Mouse (Mus musculus): ENCODE results near the gene Ttll9. TPM values are rescaled to one million over a fixed set of nuclear protein-coding genes. Genes with fewer than 3 reads are reported as not detected.

The Ttll9 gene
- polyA plus RNA-seq, 1 experiment from 2014 or later: 0.18 TPM

- TF ChIP-seq EP300 (IDR thresholded peaks at IDR 0.05; ENCODE audit: low read depth) (no peak), CTCF (IDR thresholded peaks at IDR 0.05; ENCODE audit: low read depth) (no peak)
- DNase-seq: no peak
- 56% methylated on average over 6 of the region's 7 CpGs for WGBS (ENCODE audit: insufficient replicate concordance)
- Histone ChIP-seq H3K36me3 (replicated peaks; ENCODE audit: insufficient read depth, low read length) (no peaks in the 10 kb centered on the region), H3K4me1 (ENCODE audit: insufficient read depth) (peaks cover 6% of the 10 kb centered on the region; the same call in 1 of the 2 replicates), H3K4me3 (ENCODE audit: low read depth, low read length) (no peak overlapping the region), H3K27ac (ENCODE audit: low read depth) (no peak overlapping the region), H3K9ac (replicated peaks) (no peak overlapping the region), H3K4me2 (ENCODE audit: low read depth, low read length) (no peak overlapping the region), H3K27me3 (ENCODE audit: insufficient read depth, low read length) (no peaks in the 10 kb centered on the region), H3K9me3 (ENCODE audit: low read length) (no peaks in the 10 kb centered on the region)
- no peak for ATAC-seq
Measured at GRCm38 (mm10) chr2:152922376-152922775, 39.9 kb upstream of the Ttll9 start.

- peaks cover 6% of the 10 kb centered on the region; the same call in 1 of the 2 replicates for H3K4me1 ChIP-seq (ENCODE audit: insufficient read depth)
- H3K36me3 ChIP-seq (replicated peaks; ENCODE audit: insufficient read depth, low read length): no peaks in the 10 kb centered on the region
- H3K27ac ChIP-seq (ENCODE audit: low read depth): no peak overlapping the region
- no peak overlapping the region for H3K9ac ChIP-seq (replicated peaks)
- TF ChIP-seq CTCF (IDR thresholded peaks at IDR 0.05; ENCODE audit: low read depth) (no peak), EP300 (IDR thresholded peaks at IDR 0.05; ENCODE audit: low read depth) (no peak)
- ATAC-seq (no peak), DNase-seq (no peak)
- H3K9me3 ChIP-seq (ENCODE audit: low read length): no peaks in the 10 kb centered on the region
- no peak overlapping the region for H3K4me3 ChIP-seq (ENCODE audit: low read depth, low read length)
- H3K4me2 ChIP-seq (ENCODE audit: low read depth, low read length): no peak overlapping the region
- 76% methylated on average over 3 of the region's 3 CpGs for WGBS (ENCODE audit: insufficient replicate concordance)
- no peaks in the 10 kb centered on the region for H3K27me3 ChIP-seq (ENCODE audit: insufficient read depth, low read length)
Measured at GRCm38 (mm10) chr2:152923621-152924020, 38.7 kb upstream of the Ttll9 start.

- TF ChIP-seq EP300 (IDR thresholded peaks at IDR 0.05; ENCODE audit: low read depth) (no peak), CTCF (IDR thresholded peaks at IDR 0.05; ENCODE audit: low read depth) (no peak)
- H3K27ac ChIP-seq (ENCODE audit: low read depth): no peak overlapping the region
- H3K4me3 ChIP-seq (ENCODE audit: low read depth, low read length): no peak overlapping the region
- 64% methylated on average over 8 of the region's 8 CpGs for WGBS (ENCODE audit: insufficient replicate concordance)
- H3K27me3 ChIP-seq (ENCODE audit: insufficient read depth, low read length): no peaks in the 10 kb centered on the region
- DNase-seq (no peak), ATAC-seq (no peak)
- H3K9me3 ChIP-seq (ENCODE audit: low read length): no peaks in the 10 kb centered on the region
- peaks cover 6% of the 10 kb centered on the region; the same call in 1 of the 2 replicates for H3K4me1 ChIP-seq (ENCODE audit: insufficient read depth)
- H3K9ac ChIP-seq (replicated peaks): no peak overlapping the region
- no peak overlapping the region for H3K4me2 ChIP-seq (ENCODE audit: low read depth, low read length)
- H3K36me3 ChIP-seq (replicated peaks; ENCODE audit: insufficient read depth, low read length): no peaks in the 10 kb centered on the region
Measured at GRCm38 (mm10) chr2:152924128-152924527, 38.2 kb upstream of the Ttll9 start.

- no peak for DNase-seq
- no peak overlapping the region for H3K9ac ChIP-seq (replicated peaks)
- 47% methylated on average over 5 of the region's 5 CpGs for WGBS (ENCODE audit: insufficient replicate concordance)
- TF ChIP-seq CTCF (IDR thresholded peaks at IDR 0.05; ENCODE audit: low read depth) (no peak), EP300 (IDR thresholded peaks at IDR 0.05; ENCODE audit: low read depth) (no peak)
- H3K36me3 ChIP-seq (replicated peaks; ENCODE audit: insufficient read depth, low read length): no peaks in the 10 kb centered on the region
- no peak for ATAC-seq
- H3K9me3 ChIP-seq (ENCODE audit: low read length): no peaks in the 10 kb centered on the region
- no peaks in the 10 kb centered on the region for H3K27me3 ChIP-seq (ENCODE audit: insufficient read depth, low read length)
- no peak overlapping the region for H3K4me2 ChIP-seq (ENCODE audit: low read depth, low read length)
- peaks cover 6% of the 10 kb centered on the region; the same call in 1 of the 2 replicates for H3K4me1 ChIP-seq (ENCODE audit: insufficient read depth)
- H3K27ac ChIP-seq (ENCODE audit: low read depth): no peak overlapping the region
- H3K4me3 ChIP-seq (ENCODE audit: low read depth, low read length): no peak overlapping the region
Measured at GRCm38 (mm10) chr2:152924543-152924942, 37.7 kb upstream of the Ttll9 start.

GRCm38 (mm10) chr2:152925189-152925872, 37.0 kb upstream of the Ttll9 start:
- no peaks in the 10 kb centered on the region for H3K9me3 ChIP-seq (ENCODE audit: low read length)
- no peak overlapping the region for H3K4me2 ChIP-seq (ENCODE audit: low read depth, low read length)
- DNase-seq (peak; percentile 37), ATAC-seq (peak; percentile 55; the same call in 1 of the 2 replicates)
- H3K36me3 ChIP-seq (replicated peaks; ENCODE audit: insufficient read depth, low read length): no peaks in the 10 kb centered on the region
- peaks cover 6% of the 10 kb centered on the region; the same call in 1 of the 2 replicates for H3K4me1 ChIP-seq (ENCODE audit: insufficient read depth)
- WGBS (ENCODE audit: insufficient replicate concordance): 50% methylated on average over 11 of the region's 11 CpGs
- H3K4me3 ChIP-seq (ENCODE audit: low read depth, low read length): no peak overlapping the region
- 0 out of 2 replicates have a peak overlapping the region, but pooled peaks have one; percentile 5 for H3K9ac ChIP-seq (replicated peaks)
- no peaks in the 10 kb centered on the region for H3K27me3 ChIP-seq (ENCODE audit: insufficient read depth, low read length)
- TF ChIP-seq CTCF (IDR thresholded peaks at IDR 0.05; ENCODE audit: low read depth): no peak
- no peak for TF ChIP-seq EP300 (IDR thresholded peaks at IDR 0.05; ENCODE audit: low read depth)
- H3K27ac ChIP-seq (ENCODE audit: low read depth): peak overlapping the region; percentile 76

- Histone ChIP-seq H3K4me2 (ENCODE audit: low read depth, low read length) (no peak overlapping the region), H3K9me3 (ENCODE audit: low read length) (no peaks in the 10 kb centered on the region), H3K36me3 (replicated peaks; ENCODE audit: insufficient read depth, low read length) (no peaks in the 10 kb centered on the region), H3K4me1 (ENCODE audit: insufficient read depth) (peaks cover 6% of the 10 kb centered on the region; the same call in 1 of the 2 replicates), H3K27me3 (ENCODE audit: insufficient read depth, low read length) (no peaks in the 10 kb centered on the region), H3K4me3 (ENCODE audit: low read depth, low read length) (no peak overlapping the region), H3K9ac (replicated peaks) (no peak overlapping the region), H3K27ac (ENCODE audit: low read depth) (no peak overlapping the region)
- DNase-seq (no peak), ATAC-seq (no peak)
- WGBS (ENCODE audit: insufficient replicate concordance): 48% methylated on average over 9 of the region's 9 CpGs
- TF ChIP-seq CTCF (IDR thresholded peaks at IDR 0.05; ENCODE audit: low read depth): no peak
- no peak for TF ChIP-seq EP300 (IDR thresholded peaks at IDR 0.05; ENCODE audit: low read depth)
Measured at GRCm38 (mm10) chr2:152926896-152927295, 35.4 kb upstream of the Ttll9 start.

Measured in liver, postnatal 0 days (tissue).